Mouse (Mus musculus): ENCODE results near the gene Noa1.

The Noa1 gene

DNA sequence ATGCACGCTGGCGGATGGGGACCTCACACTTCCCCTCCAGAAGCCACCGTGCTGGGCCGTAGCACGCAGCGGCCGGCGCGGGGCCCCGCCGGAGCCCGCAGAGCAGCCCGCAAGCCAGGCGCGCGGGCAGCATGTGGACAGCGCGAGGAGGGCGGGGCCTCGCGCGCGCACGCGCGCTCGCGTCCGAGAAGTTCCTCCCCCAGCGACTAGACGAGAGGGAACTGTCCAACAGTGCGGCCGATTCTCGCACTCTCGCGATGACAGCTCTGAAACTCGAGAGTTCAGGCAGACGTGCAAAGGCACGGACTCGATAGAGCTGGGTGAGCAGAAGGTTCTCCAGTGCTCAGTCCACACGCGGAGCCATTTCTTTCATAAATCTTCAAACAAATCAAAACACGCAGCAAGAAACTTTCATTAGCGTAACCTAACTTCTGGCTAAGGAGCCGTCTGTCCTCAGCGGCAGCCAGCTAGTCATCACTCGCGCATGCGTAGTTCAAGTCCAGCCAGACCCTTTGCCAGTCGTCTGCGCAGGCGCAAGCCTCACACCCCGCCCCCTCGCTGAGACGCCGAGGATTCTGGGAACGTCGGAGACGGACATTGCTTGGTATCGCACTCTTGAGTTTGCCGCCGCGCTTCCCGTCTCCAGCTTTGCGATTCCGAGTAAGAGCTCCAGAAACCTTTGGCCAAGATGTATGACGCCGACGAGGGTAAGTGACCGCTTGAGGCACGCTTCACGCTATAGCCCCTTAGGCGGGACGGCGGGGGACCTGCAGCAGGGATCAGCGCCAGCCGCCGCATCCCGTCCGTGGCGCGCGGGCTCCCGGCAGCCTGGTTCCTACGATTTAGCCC lies at the start of gene Noa1, which contains the start of gene Polr2b:
Gene Noa1 (minus strand): TSS at position 161 of the 849 bp plus-strand sequence.
Gene Polr2b (plus strand): TSS at position 224 of the 849 bp plus-strand sequence.
- peak; percentile 99 to 100 for DNase-seq (ENCODE audit: low spot score in 2 of 2)

DNA sequence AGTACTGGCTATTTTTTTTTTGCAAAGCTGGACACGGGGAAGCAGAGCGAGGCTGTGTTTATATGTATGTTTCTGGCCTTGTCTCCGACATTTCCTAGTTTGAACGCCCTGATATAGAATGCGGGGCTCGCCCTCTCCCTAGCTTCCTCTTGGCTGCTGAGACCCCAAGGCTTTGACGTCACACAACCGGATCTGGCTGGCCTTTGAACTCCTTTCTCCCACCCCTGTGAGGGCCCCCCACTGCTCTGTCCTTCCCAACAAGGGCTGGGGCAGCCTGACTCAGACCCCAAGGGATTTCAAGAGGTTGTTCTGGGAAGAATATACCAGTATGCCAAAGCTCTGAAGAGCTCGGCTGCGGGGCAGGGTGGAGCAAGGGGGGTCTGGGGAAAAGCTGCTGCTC lies 48.5 kb upstream of the Noa1 start:
- no peak for DNase-seq (ENCODE audit: low spot score in 2 of 2)

DNA sequence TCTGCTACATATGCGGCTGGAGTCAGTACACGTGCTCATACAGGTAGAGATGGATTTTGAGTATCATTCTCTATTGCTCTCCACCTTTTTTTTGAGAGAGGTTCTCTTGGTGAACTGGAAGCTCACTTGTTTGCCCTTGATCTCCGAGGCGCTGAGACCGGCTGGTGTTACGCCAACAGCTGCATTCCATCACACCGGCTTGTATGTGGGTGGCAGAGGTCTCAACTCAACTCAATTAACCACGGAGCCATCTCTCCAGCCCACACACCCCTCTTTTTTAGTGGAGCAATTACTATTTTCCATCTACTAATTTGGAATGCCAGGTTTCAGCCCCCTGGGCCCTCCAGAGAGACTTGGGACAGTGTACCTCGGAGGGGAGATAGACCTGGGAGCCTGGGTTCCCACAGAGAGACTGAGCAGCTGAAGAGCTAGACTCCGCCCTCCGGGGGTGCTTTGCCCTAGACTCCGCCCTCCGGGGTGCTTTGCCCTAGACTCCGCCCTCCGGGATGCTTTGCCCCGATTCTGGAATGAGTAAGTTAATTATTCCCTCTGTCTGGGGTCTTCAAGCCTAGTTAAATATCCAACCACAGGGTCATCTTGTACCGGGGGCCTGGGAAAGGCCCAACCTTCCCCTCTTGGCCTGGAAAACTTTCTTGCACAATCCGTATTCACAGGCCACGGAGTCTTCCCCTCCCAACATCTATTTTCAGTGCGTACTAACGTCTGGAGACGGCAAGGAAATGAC lies 47.7 kb upstream of the Noa1 start:
- DNase-seq (ENCODE audit: low spot score in 2 of 2): no peak

DNA sequence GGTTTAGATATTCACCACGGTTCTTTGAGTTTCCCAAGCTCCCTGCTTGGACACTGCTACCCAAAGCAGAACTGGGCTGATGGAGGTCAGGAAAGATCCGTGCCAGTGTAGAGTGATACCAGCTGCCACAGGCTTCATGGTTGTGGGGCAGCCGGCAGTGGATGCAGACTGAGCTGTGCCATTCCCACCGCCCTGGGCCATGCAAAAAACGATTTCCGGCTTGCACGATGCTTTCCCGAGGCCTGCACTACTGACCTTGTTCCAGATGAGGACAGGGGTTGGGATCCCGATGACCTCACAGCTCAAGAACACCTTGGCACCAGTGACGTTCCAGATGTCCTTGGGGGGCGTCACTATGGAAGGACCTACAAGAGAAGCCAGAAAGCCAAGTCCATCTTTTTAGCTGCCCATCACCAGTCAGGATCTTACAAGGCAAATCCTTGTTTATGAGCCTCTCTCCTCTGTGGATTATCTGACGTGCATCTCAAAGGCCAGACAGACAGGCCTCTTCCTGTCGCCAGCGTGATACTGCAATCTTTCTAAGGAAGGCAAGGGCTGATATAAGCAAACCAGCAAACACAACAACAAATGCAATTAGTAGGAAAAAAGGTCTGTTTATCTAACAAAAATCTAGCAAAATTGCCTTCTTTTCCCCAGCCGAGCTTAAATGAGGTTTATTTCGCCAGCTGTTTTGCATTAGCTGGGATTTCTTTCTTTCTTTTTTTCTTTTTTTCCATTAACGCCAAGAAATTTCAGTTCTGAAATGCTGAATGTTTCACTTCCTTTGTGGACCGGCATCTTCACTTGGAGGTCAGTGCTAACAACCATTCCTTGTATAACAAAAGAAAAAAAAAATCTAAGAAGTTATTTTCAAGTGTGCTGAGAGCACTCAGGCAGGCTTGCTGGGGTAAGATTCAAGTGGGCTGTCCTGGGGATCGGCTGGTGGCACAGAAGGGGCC lies 45.7 kb upstream of the Noa1 start:
- DNase-seq (ENCODE audit: low spot score in 2 of 2): no peak

DNA sequence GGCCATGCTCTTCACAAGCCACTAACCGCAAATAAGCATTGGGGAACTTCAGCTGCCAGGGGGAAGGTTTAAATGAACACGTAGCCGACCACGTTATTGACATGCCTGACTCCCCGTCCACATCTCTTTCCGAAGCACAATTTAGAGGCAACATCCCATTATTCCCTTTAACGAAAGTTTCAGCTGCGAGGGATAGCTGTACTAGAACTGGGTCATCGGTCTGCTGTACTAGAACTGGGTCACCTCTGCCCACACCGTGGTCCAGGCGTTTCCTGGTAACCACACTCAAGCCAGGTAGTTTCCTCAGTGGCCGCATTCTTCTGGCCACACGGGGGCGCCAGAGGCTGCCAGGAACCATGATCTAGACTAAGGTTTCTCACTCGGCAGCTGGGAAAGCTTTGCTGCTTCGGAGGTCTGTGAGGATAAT lies 44.5 kb upstream of the Noa1 start:
- peak; percentile 88 to 95 for DNase-seq (ENCODE audit: low spot score in 2 of 2)

DNA sequence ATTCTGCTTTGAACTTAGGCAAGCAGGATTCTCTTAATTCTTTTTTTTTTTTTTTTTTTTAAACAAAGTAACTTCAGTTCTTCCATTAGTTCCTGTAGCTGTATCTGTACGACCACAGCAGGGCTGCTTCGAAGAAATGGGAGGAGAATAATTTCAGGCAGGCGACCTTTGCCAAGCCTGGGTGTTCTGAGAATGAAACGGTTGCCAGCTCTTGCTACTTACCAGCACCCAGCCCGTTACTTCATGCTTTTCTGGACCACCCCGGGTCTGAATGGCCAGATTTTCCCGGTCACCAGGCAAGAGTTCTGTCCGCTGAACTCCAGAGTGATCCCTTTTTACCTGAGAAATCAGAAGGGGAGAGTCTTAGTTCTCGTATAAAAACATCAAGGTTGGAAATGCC lies 41.8 kb upstream of the Noa1 start:
- no peak for DNase-seq (ENCODE audit: low spot score in 2 of 2)

DNA sequence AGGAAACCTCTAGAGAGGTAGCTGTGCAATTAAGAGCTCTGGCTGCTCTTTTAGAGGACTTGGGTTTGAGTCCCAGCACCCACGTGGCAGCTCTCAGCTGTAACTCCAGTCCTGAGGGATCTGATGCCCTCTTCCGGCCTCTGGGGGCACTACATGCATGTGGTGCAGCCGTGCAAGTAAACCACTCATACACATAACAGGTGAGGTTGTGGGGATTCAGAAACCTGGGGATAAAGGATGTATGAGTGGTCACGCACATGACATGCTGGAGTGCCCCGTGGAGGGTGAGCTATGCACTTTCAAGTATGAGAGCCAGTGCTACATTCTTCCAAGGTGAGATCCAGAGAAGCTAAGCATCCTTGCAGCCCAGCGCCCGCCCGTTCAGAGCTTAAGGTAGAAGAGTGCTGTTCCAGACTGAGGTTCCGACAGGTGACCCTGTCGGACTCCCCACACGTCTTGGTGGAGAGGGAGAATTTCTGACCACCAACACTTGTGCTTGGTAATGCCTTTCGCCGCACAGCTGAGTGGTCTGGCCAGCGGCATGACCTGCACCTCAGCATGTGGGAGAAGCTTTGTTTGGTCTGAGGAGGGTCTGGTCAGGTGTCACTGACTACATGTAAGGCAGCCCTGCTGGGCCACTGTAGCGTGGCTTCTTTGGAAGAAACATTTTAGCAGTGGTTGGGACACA lies 40.2 kb upstream of the Noa1 start:
- DNase-seq (ENCODE audit: low spot score in 2 of 2): no peak

DNA sequence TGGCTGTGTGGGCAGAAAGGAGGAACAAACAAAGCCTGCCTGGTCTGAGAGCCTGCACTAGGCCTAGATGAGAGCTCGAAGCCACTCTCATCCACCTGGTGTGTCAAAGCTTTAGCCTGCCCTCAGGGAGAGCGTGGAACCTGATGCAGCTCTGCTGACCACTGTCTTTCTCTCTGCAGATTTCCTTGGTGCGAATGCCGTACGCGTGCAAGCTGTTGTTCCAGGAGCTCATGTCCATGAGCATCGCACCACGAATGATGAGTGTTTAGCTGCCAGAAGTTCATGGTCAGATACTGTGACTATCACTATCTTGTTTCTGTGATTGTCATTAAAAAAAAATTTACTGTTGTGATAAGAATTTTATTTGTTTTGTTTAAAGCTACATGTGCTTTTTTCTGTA lies 39.0 kb upstream of the Noa1 start:
- DNase-seq (ENCODE audit: low spot score in 2 of 2): no peak

DNA sequence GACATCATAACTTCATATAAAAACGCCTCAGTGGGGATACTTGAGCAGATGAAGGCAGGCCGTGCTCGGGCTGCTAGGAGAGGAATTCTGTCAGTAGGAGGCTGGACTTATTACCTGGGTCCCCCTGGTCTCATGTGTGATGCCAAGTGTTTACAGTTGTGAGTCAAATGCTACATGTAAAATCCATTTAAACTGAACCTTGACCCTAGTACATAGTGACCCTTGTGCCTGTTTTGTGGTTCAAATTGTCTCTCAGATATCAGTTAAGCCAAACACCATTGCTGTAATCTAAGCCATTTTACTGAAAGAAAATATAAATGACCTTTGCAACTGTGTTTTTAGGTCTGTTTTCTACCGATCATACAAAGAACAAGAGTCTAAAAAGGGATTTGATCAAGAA lies 30.1 kb upstream of the Noa1 start:
- DNase-seq (ENCODE audit: low spot score in 2 of 2): no peak

DNA sequence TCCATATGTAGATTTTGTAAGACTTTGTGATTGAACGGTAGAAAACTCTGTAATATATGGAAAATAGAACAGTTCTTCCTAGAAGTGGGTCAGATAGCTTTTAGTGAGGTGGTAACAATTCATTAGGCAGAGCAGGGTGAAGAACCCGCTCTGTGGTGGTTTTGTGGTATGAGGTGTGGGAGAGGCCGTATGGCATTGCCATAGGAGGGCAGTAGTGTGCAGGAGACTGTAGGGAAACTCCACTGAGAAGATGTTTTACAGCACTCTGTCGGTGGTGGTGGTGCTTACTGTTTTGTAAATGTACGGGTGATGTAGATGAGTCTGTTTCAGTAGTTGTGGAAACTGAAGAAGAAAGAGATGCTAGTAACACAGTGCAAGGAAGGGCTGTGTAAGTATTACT lies 20.3 kb upstream of the Noa1 start:
- no peak for DNase-seq (ENCODE audit: low spot score in 2 of 2)

DNA sequence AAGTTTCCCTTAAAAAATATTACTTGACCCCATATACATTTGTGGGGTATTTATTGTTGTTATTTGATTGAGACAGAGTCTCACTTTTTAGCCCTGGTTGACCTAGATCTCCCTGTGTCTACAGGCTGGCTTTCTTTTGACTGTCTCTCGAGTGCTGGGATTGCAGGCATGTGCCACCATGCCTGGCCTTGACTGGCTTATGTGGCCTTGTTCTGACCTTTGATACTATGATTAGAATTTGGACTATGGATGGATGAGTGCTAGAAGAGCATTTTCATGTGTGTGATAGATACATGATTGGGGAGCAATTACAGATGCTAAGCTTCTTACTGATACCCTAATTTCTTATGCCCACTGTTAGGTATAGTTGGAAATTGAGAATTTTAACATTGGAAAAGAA lies 15.1 kb upstream of the Noa1 start:
- no peak for DNase-seq (ENCODE audit: low spot score in 2 of 2)

DNA sequence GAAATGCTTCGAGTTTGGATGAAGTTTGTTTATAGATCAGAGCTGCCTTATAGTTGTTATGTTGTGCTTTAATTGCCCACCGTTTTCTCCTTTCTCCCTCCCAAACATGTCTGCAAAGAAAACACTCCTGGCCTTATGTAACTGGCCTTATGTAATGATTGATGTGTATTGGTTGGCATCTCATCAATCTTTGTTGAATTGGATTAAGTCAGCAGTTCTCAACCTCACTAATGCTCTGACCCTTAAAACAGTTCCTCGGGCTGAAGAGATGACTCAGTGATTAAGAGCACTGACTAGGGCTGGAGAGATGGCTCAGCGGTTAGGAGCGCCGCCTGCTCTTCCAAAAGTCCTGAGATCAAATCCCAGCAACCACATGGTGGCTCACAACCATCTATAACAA lies 5.1 kb upstream of the Noa1 start:
- no peak for DNase-seq (ENCODE audit: low spot score in 2 of 2)

DNA sequence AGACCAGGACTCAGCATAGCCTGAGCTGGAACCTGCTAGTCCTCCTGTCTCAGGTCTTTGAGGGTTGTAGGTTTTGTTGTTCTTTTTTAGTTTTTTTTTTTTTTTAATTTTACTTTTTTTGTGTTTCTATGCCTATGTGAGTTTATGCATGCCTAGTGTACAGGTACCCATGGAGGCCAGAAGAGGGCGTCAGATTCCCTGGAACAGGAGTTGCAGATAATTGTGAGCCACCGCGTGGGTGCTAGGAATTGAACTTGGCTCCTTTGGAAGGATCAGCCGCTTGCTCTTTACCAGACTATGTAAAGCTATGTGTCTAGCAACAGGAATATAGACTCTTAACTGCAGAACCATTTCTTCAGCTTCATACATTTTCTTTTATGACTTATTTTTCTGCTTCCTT lies 4.3 kb upstream of the Noa1 start:
- DNase-seq (ENCODE audit: low spot score in 2 of 2): no peak

DNA sequence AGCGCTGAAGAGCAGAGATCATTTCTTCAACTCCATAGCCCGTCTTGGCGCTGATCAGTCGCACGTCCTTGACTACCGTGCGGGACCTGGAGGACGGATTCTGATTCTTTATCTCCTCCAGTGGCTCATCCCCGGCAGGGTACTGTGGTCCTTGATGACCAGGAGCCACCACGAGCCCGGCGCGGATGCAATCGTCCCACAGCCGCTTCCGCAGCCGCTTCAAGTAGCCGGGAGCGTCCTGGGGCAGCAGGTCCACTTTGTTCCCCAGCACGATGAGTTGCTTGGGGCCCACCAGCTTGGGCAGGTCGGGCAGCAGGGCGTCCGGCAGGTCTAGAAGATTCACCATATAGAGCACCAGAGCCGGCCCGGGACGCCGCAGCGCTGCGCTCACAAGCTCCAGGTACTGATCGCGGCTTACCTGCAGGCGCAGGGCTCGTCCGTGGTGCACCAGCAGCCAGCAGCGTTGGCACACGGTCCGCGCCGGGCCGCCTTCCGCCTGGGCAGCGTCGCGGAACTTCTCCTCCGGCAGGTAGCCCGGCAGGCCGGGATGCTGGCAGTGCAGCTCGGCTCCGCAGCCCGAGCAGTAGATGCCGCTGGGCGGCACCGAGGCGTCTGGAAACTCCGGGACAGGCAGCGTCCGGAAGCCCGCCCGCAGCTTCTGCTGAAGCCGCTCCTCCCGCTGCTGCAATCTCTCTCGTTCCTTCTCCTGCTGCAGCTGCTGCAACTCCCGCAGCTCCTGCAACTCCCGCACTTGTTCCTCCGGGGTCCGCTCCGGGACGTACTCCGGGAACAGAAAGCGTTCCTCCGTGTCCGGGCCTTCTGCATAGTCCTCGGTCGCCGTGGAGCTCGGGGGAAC lies 605 bp downstream of the Noa1 start:
- DNase-seq (ENCODE audit: low spot score in 2 of 2): peak in 1 of 2 experiments; percentile 31

DNA sequence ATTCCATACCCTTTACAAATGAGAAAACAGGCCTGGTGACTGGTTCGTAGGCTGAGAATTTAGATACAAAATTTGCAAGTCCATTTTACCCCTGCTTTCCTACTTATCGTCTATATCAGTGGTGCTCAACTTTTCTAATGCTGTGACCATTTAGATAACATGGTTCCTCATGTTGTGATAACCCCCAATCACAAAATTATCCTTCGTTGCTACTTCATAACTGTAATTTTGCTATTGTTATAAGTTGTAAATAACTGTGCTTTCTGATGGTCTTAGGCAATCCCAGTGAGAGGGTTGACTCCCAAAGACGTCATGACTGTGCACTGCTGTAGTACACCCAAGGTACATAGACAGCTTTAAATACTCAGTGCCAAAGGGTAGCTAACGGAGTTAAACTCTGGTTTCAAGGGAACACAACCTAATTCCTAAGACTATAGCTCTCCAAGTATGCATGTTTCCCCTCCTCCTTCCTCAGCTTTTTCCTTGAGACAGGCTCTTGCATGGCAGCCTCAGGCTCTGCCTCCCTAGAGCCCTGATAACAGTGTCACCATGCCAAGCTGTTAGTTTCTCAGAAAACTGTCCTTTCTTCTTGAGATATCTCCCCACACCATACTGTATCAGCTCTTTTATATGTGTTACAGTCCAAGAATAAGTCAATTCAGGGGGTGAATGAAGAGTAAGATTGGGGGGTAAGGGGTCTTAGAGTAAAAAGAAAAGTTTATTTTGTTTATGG lies 1.9 kb downstream of the Noa1 start:
- no peak for DNase-seq (ENCODE audit: low spot score in 2 of 2)

DNA sequence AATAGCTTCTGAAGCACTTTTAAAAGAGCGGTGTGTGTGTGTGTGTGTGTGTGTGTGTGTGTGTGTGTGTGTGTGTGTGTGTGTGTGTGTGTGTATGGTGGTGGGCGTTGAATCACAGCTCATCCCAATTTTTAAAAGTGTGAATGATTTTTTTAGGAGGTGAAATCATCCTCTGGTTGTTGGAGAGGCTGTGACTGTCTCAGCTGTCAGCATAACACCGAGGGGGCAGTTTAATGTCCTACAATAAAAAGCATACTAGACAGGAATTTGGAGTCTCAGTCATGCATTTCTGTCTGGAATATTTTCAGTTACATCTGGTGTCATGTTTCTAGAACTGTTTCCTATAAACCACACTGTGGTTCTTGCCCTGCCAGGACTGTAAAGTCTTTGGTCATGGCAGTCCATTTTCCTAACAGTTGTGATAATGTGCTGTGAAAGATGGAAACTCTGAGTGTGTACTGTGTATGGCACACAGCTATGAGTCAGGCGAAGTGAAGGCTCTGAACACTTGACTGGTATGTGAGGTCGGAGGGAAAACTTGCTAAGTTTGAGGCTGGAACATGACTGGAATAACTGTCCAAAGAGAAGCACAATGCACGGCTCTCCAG lies 8.5 kb downstream of the Noa1 start:
- DNase-seq (ENCODE audit: low spot score in 2 of 2): peak in 1 of 2 experiments; percentile 7

DNA sequence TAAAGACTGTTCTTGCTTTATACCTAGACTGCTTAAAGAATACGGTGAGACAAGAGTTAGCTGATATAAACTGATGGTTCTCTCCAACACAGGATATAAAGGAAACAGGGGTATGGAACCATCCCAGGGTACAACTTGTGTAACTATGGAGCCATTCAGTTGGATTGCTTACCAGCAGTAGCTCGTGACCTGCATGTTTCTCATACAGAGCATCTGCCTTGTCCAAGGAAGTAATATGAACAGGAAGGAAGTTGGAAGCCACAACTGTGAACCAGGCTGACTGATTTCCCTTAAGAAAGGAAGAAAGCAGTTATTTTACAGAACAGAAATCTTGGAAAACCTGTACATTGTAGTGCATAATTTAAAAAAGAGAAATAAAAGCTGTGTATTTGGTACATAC lies 10.4 kb downstream of the Noa1 start:
- DNase-seq (ENCODE audit: low spot score in 2 of 2): no peak

DNA sequence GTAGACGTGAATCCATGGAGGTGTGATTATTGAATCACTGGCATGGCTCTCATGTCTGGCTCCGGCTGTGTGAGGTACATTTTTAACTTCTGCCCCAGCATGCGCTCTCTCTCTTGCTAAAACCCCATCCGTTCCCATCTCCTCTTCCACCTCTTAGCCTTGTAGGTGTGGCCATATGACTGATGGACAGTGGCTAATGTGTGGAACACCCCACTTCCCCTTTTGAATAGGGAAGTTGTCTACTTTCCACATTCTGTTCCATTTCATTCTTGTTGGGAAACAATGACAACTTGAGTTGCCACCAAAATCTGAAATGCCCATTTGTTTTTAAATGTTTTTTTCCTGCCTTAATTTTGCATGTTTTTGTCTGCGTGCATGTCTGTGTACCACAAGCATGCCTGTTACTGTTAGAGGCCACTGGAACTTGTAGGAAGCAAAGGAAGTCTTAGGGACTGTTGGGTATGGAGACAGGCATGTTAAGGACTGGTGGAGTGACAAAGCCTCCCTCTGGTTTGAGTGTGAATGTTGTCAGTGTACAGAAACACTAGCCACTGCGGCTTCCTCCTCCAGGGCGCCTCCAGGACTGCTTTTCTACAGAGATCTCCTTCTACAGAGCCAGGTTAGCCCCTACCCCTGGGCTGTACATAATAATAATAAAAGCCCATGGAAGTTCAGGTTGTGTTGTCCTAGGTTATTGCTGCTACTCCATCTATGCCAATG lies 16.9 kb downstream of the Noa1 start:
- DNase-seq (ENCODE audit: low spot score in 2 of 2): no peak

DNA sequence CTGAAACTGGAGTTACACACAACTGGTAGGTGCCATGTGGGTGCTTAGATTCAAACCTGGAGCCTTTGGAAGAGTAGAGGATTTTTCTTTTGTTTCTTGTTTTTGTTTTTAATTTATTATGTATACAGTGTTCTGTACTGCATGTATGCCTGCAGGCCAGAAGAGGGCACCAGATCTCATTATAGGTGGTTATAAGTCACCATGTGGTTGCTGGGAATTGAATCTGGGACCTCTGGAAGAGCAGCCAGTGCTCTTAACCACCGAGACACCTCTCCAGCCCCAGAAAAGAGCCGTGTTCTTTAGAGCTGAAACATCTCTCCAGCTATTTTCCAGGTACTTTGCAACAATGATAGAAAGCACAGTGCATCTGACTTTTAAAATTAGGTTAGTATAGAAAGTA lies 19.3 kb downstream of the Noa1 start:
- DNase-seq (ENCODE audit: low spot score in 2 of 2): no peak
